Mouse (Mus musculus) cerebellum, adult 9-10 months (tissue): ENCODE measurements around the gene Gm28897.
"Not testable (repeated sequence)": the region's sequence is repeated elsewhere in the genome, so short reads cannot be mapped to it uniquely, and the experiment has no call there.

ENCODE experiments used
- DNase-seq: peaks from one replicate; pipeline ENCODE4 v3.0.0; 2022

Gm28897 gene

GRCm38 (mm10) chrY:80926695-80927094 lies at the start of gene Gm28897:
Gene Gm28897 (plus strand): TSS chrY:80926995.
- DNase-seq = not testable (repeated sequence)
